Mouse (Mus musculus) sigmoid colon, adult 10 weeks (tissue): ENCODE results near the gene Smok3c. TPM values are rescaled to one million over a fixed set of nuclear protein-coding genes. Genes with fewer than 3 reads are reported as not detected.

ENCODE experiments used
- polyA plus RNA-seq: library from polyadenylated mRNA; stranded (reverse); fragments of 350-450 nt; fragmentation: Illumina TruSeq; extraction: RNeasy Lipid Tissue Mini Kit (QIAGEN cat#74804); gene quantifications from one replicate; pipeline ENCODE4 v1.2.3, GENCODE M21; 2014; ENCODE audit warnings: low read depth, low replicate concordance

Smok3c gene
- polyA plus RNA-seq = not detected

DNA sequence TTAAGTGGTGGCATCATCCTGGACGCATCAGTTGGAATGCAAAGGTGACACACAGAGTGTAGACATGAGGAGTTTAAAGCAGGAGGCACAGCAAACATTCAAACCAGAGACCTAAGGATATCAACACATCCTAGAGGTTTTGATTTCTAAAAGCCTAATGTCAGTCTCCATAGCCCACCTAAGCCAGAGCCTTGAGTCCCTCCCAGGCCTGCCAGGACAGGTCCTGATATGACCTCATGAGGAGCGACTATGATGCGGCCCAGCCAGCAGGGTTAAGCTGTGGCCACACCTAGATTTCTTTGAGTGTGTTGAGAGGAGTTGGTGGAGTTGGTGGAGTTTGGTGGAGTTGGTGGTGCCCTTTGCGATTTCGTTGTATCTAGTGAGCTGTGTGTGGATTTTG, at the start of gene Smok3c:
Smok3c (plus strand) TSS at position 301 of the 400 bp plus-strand sequence.

DNA sequence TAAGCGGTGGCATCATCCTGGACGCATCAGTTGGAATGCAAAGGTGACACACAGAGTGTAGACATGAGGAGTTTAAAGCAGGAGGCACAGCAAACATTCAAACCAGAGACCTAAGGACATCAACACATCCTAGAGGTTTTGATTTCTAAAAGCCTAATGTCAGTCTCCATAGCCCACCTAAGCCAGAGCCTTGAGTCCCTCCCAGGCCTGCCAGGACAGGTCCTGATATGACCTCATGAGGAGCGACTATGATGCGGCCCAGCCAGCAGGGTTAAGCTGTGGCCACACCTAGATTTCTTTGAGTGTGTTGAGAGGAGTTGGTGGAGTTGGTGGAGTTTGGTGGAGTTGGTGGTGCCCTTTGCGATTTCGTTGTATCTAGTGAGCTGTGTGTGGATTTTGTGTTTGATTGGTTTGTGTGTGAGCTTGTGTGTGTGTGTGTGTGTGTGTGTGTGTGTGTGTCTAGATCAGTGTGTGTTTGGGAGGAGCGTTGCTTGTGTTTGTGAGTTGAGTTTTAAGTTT, 32.0 kb upstream of the Smok3c start, which contains the start of the genes Smok3a and Smok3b:
Smok3a (plus strand) TSS at position 301 of the 519 bp plus-strand sequence.
Smok3b (plus strand) TSS at position 469 of the 519 bp plus-strand sequence.

DNA sequence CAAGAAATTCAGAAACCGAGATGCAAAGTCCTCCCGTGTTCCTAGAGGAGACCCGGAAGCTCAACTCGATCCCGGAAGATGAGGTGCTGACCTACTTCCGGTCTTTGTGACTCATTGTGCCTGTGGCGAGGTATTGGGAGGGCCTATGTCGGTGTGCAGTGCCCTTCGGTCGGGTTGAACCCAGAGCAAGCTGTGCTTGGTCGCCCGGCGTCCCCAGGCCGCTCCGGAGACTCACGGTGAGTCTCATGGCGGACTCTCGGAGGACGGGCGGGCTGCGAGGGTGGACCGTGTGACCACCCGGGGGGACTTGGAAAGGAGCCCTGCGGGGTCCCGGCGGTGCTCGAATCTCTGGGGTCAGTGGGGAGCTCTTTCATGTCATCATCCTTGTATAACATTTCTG, 32.0 kb downstream of the Smok3c start, which contains the start of gene Zkscan1:
Zkscan1 (plus strand) TSS at position 89 of the 400 bp plus-strand sequence.

Other genes with a start within 250 kb of the Smok3c start
- 2.6 TPM for gene Pilra, start 216.9 kb upstream of the Smok3c start, polyA plus RNA-seq
- 2.0 TPM for gene Pilrb1, start 195.1 kb upstream of the Smok3c start, polyA plus RNA-seq
- gene Pilrb2, start 181.4 kb upstream of the Smok3c start, polyA plus RNA-seq = 1.8 TPM
- gene Cyp3a13, start 131.6 kb upstream of the Smok3c start, polyA plus RNA-seq = 354 TPM
- 1.6 TPM for gene Gjc3, start 90.1 kb upstream of the Smok3c start, polyA plus RNA-seq
- 5.3 TPM for gene Azgp1, start 71.7 kb upstream of the Smok3c start, polyA plus RNA-seq
- not detected for gene Smok3a, start 31.9 kb upstream of the Smok3c start, polyA plus RNA-seq
- not detected for gene Smok3b, start 31.8 kb upstream of the Smok3c start, polyA plus RNA-seq
- 55.4 TPM for gene Zkscan1, start 31.9 kb downstream of the Smok3c start, polyA plus RNA-seq
- 12.9 TPM for gene Zscan21, start 63.7 kb downstream of the Smok3c start, polyA plus RNA-seq
- 19.7 TPM for gene Zfp113, start 102.5 kb downstream of the Smok3c start, polyA plus RNA-seq
- 47.9 TPM for gene Cops6, start 107.9 kb downstream of the Smok3c start, polyA plus RNA-seq
- gene Ap4m1, start 118.8 kb downstream of the Smok3c start, polyA plus RNA-seq = 9.8 TPM
- gene Mcm7, start 119.2 kb downstream of the Smok3c start, polyA plus RNA-seq = 13.7 TPM
- 5.9 TPM for gene Taf6, start 134.3 kb downstream of the Smok3c start, polyA plus RNA-seq
- 11.8 TPM for gene Cnpy4, start 134.3 kb downstream of the Smok3c start, polyA plus RNA-seq
- gene Mblac1, start 141.1 kb downstream of the Smok3c start, polyA plus RNA-seq = not detected
- 1.5 TPM for gene Nxpe5, start 172.7 kb downstream of the Smok3c start, polyA plus RNA-seq
- 1.1 TPM for gene Lamtor4, start 202.3 kb downstream of the Smok3c start, polyA plus RNA-seq
- gene BC037034, start 210.8 kb downstream of the Smok3c start, polyA plus RNA-seq = 2.9 TPM
- 0.41 TPM for gene Gal3st4, start 219.6 kb downstream of the Smok3c start, polyA plus RNA-seq
- not detected for gene Gm43720, start 226.8 kb downstream of the Smok3c start, polyA plus RNA-seq
- 0.76 TPM for gene Gpc2, start 226.8 kb downstream of the Smok3c start, polyA plus RNA-seq
- gene Stag3, start 227.0 kb downstream of the Smok3c start, polyA plus RNA-seq = 0.82 TPM